Mouse (Mus musculus) 3T3-L1 (cell line): ENCODE results near the gene Naf1.

Experiments used
- DNase-seq: peaks from one replicate; pipeline ENCODE4 v3.0.0-alpha.2; 2015; ENCODE audit warnings: low read depth, low spot score

The Naf1 gene

DNA sequence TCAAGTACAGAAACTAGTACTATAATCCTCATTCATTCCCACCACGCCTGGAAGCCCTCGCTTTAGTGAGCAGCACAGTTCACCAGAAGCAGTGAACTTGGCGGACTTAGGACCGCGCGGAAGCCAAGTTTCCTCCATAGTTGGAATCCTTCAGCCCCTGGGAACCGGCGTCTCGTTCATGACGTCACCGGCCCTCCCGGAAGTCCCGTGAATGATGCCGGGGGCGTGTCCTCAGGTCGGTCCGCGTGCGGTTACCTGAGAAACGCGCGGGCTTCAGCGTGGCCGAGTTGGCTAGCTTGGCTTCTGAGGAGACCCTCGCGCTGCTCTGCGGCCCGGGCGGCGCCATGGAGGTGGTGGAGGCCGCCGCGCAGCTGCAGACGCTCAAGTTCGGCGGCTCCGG, at the start of gene Naf1:
Gene Naf1, plus strand, starts transcription at position 195 of the 400 bp plus-strand sequence.
- peak; percentile 99 for DNase-seq

- peak; percentile 72 for DNase-seq
These were observed 1.0 kb downstream of the Naf1 start for GRCm38 (mm10) chr8:66860921-66861588.

DNA sequence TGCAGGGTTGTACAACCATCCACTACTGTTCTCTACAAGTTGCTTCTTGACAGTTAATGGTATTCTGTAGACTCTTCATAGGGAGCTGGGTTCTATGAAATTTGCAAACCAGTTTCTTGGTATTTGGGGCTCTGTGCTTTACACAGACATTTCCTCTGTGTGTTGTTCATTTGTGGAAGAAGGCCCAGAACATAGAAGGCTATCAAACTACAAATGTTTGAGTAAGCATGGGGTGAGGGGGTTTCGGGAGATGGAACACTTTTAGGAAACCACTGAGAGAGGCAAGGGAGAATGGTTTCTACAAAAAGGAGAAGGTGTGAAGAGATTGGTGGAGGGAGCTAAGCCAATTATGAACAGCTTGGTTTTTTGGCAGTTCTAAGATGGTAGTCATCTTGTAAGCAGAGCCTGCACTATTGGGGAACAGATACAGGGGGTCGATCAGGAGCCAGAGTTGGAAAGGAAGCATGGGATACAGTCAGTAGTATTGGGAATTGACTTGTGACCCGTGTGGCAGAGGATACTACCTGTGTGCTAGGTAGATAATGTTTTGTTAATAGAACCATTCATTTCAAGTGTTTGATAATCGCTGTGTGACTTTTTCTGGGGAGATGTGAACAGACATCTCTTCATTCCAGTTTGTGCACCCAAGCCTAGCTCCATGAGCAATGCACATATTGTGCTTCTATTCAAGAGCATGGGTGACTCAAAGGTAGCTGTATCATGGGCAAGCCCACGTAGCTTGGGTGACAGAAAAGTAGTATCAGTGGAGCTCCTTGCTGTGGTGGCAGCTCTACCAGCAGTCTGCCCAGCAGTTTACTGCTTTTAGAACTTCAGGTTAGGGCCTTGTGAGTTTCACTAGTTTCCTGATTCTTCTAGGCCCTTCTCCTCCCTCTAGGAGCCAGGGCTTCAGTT, 1.8 kb downstream of the Naf1 start:
- DNase-seq, result peak; percentile 52

GRCm38 (mm10) chr8:66863761-66864160, 3.7 kb downstream of the Naf1 start:
- no peak for DNase-seq

- DNase-seq, result peak; percentile 40
These were observed 5.1 kb downstream of the Naf1 start for GRCm38 (mm10) chr8:66865120-66865519.

GRCm38 (mm10) chr8:66867679-66868078, 7.7 kb downstream of the Naf1 start:
- DNase-seq, result no peak

GRCm38 (mm10) chr8:66869211-66869932, 9.4 kb downstream of the Naf1 start:
- DNase-seq, result no peak

DNA sequence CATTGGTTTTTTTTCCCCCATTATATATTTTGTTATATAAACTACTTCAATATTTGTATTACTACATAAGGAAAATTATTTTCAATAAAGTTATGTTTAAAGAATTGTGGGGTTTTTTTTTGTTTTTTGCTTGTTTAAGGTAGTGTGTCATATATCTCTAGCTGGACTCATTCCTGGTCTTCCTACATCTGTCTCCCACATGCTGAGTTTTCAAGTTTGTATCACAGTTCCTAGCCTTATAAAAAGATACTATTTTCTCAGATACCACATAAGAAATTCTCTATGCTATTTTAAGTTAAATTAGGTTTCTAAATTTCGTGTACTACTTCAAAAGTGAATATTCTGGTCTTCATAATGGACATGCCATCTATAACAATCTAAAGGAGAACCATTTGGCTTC, 23.8 kb downstream of the Naf1 start:
- DNase-seq, result no peak

DNA sequence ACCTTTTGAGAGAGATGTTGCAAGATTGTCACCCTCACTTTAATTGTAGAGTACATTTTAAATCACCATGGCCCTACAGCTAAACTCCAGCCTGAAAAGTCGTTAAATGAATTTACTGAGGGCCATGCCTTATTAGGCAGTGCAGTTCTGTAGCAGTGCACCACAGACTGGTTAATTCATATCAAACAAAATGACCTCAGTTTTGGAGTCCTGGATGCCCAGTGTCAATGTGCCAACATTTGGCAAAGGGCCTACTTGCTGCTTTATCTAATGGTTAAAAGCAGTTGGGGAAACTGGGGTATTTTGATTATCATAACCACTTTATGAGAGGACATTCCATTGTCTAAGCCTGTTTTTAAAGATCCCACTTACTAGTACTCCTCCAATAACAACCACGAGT, 31.9 kb downstream of the Naf1 start:
- DNase-seq, result no peak

- no peak for DNase-seq
These were observed 45.0 kb downstream of the Naf1 start for GRCm38 (mm10) chr8:66905000-66905399.

- DNase-seq, result no peak
These were observed 45.5 kb downstream of the Naf1 start for GRCm38 (mm10) chr8:66905557-66905956.

- peak; percentile 60 for DNase-seq
These were observed 46.1 kb downstream of the Naf1 start for GRCm38 (mm10) chr8:66906116-66906515.

- no peak for DNase-seq
These were observed 50.7 kb downstream of the Naf1 start for GRCm38 (mm10) chr8:66910684-66911083.

DNA sequence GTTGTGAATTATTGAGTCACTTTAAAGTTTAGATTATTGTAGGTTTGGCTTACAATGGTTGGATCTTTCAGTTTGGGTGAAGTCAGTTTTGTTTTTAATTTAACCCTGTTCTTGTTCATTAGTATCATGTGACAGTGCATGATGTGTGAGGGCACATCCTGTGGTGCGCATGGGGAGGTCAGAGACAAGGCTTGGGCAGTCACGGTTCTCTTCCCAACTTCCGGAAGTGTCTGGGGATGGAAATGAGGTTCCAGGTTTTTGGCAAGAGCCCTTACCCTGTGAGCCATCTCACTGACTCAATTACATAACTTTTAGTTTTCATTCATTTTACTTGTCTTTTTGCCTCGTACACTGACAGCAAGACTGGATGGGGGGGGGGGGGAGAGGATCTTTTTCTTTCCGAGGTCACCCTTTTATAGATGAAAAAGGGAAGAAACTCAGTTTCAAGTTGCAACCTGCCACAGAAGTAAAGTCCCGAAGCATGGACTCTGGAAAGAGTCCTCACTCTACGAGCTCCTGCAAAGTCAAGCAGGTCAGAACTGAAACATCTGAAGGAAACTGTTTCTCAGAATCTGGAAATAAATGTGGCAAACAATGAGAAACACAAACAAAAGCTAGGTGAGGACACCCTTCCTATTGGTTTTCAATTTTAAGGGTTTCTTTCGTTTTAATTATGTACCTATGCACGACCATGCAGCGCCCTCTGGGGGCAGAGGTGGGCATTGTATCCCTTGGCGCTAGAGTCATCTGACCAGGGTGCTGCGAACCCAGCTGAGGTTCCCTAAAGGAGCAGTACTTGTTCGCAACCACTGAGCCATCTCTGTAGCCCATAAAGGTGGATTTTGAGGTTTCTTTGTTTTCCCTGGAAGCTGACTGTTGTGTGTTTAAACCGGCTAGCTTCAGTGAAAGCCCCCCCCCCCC, 53.9 kb downstream of the Naf1 start:
- DNase-seq, result peak; percentile 34

GRCm38 (mm10) chr8:66916056-66916455, 56.0 kb downstream of the Naf1 start:
- no peak for DNase-seq

- DNase-seq, result no peak
These were observed 57.9 kb downstream of the Naf1 start for GRCm38 (mm10) chr8:66917695-66918467.

DNA sequence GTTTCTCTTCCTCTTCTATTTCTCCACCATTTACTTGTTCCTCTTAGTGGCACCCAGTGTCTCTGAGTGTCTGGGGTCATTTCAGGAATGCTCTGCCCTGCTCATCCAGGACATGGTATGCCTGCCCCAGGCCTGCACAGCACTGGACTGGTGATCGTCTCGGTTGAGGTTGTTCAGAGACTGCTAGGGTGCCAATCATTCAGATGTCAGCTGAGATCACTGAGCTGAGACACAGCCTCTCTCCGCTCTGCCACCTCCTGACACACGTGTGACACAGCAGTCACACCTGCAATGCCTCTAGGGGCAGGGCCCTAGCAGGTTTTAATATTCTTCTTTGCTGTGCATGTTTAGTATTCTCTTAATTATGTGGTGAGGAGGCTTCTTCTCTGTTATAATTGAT, 58.5 kb downstream of the Naf1 start:
- no peak for DNase-seq

GRCm38 (mm10) chr8:66933746-66934145, 73.7 kb downstream of the Naf1 start:
- DNase-seq, result peak; percentile 84

DNA sequence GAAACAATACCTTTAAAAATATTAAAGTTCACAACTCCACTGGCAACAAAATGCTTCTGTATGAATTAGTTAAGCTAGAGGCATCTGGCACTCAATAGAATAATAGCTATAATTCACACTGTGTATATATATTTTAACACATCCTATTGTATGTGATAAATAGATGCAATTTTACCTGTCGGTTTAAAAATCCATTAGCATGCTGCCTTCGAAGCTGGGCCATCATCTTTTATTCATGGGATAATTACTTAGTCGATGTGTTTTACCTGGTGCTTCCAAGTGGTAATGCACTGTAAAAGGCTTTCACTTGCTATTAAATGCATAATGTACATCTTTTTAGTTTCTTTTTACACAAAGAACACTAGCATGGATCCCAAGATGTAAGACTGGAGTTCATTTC, 76.2 kb downstream of the Naf1 start:
- DNase-seq, result no peak
